Mouse (Mus musculus): ENCODE results near the gene Vwa2. TPM values are rescaled to one million over a fixed set of nuclear protein-coding genes. Genes with fewer than 3 reads are reported as not detected.

Gene Vwa2
- polyA plus RNA-seq, 1 experiment from 2014 or later, result 0.07 TPM

- H3K4me3 ChIP-seq (ENCODE audit: low read depth, low read length), result no peak overlapping the region
- no peak overlapping the region for H3K4me2 ChIP-seq (replicated peaks; ENCODE audit: low read depth)
- 54% methylated on average over 6 of the region's 6 CpGs for WGBS
- no peaks in the 10 kb centered on the region for H3K36me3 ChIP-seq (ENCODE audit: control insufficient read depth, insufficient read depth)
- H3K9ac ChIP-seq (ENCODE audit: low read depth, low read length), result no peak overlapping the region
- no peak for ATAC-seq
- 0 out of 2 replicates have a peak, but pooled peaks cover 5% of the 10 kb centered on the region for H3K4me1 ChIP-seq (replicated peaks; ENCODE audit: control insufficient read depth, insufficient read depth, low read length)
- peaks cover 43% of the 10 kb centered on the region for H3K27me3 ChIP-seq (replicated peaks; ENCODE audit: control insufficient read depth, insufficient read depth, low read length)
- TF ChIP-seq CTCF (IDR thresholded peaks at IDR 0.05; ENCODE audit: low read depth), result no peak
- H3K27ac ChIP-seq (ENCODE audit: low read depth, low read length), result no peak overlapping the region
- H3K9me3 ChIP-seq (ENCODE audit: control insufficient read depth), result no peaks in the 10 kb centered on the region
Measured at GRCm38 (mm10) chr19:56877364-56877763, 3.3 kb downstream of the Vwa2 start.

- WGBS, result 70% methylated on average over 10 of the region's 10 CpGs
- ATAC-seq, result no peak
- H3K27ac ChIP-seq (ENCODE audit: low read depth, low read length), result no peak overlapping the region
- H3K27me3 ChIP-seq (replicated peaks; ENCODE audit: control insufficient read depth, insufficient read depth, low read length), result no peaks in the 10 kb centered on the region
- no peaks in the 10 kb centered on the region for H3K9me3 ChIP-seq (ENCODE audit: control insufficient read depth)
- H3K36me3 ChIP-seq (ENCODE audit: control insufficient read depth, insufficient read depth), result no peaks in the 10 kb centered on the region
- no peak overlapping the region for H3K9ac ChIP-seq (ENCODE audit: low read depth, low read length)
- H3K4me2 ChIP-seq (replicated peaks; ENCODE audit: low read depth), result no peak overlapping the region
- H3K4me3 ChIP-seq (ENCODE audit: low read depth, low read length), result no peak overlapping the region
- H3K4me1 ChIP-seq (replicated peaks; ENCODE audit: control insufficient read depth, insufficient read depth, low read length), result no peaks in the 10 kb centered on the region
- no peak for TF ChIP-seq CTCF (IDR thresholded peaks at IDR 0.05; ENCODE audit: low read depth)
Measured at GRCm38 (mm10) chr19:56887879-56888278, 13.8 kb downstream of the Vwa2 start.

- H3K4me1 ChIP-seq (replicated peaks; ENCODE audit: control insufficient read depth, insufficient read depth, low read length), result no peaks in the 10 kb centered on the region
- H3K27me3 ChIP-seq (replicated peaks; ENCODE audit: control insufficient read depth, insufficient read depth, low read length), result no peaks in the 10 kb centered on the region
- H3K36me3 ChIP-seq (ENCODE audit: control insufficient read depth, insufficient read depth), result no peaks in the 10 kb centered on the region
- H3K4me2 ChIP-seq (replicated peaks; ENCODE audit: low read depth), result no peak overlapping the region
- H3K27ac ChIP-seq (ENCODE audit: low read depth, low read length), result no peak overlapping the region
- no peak overlapping the region for H3K4me3 ChIP-seq (ENCODE audit: low read depth, low read length)
- no peak overlapping the region for H3K9ac ChIP-seq (ENCODE audit: low read depth, low read length)
- ATAC-seq, result no peak
- H3K9me3 ChIP-seq (ENCODE audit: control insufficient read depth), result no peaks in the 10 kb centered on the region
- no peak for TF ChIP-seq CTCF (IDR thresholded peaks at IDR 0.05; ENCODE audit: low read depth)
- WGBS, result 64% methylated on average over 5 of the region's 5 CpGs
Measured at GRCm38 (mm10) chr19:56888654-56889053, 14.6 kb downstream of the Vwa2 start.

GRCm38 (mm10) chr19:56891438-56891837 is 17.4 kb downstream of the Vwa2 start:
- Histone ChIP-seq H3K36me3 (ENCODE audit: control insufficient read depth, insufficient read depth) (no peaks in the 10 kb centered on the region), H3K27me3 (replicated peaks; ENCODE audit: control insufficient read depth, insufficient read depth, low read length) (no peaks in the 10 kb centered on the region)

GRCm38 (mm10) chr19:56892586-56892985 is 18.5 kb downstream of the Vwa2 start:
- no peaks in the 10 kb centered on the region for H3K4me1 ChIP-seq (replicated peaks; ENCODE audit: control insufficient read depth, insufficient read depth, low read length)
- no peak for TF ChIP-seq CTCF (IDR thresholded peaks at IDR 0.05; ENCODE audit: low read depth)
- no peaks in the 10 kb centered on the region for H3K27me3 ChIP-seq (replicated peaks; ENCODE audit: control insufficient read depth, insufficient read depth, low read length)
- no peak overlapping the region for H3K27ac ChIP-seq (ENCODE audit: low read depth, low read length)
- no peaks in the 10 kb centered on the region for H3K9me3 ChIP-seq (ENCODE audit: control insufficient read depth)
- H3K4me3 ChIP-seq (ENCODE audit: low read depth, low read length), result no peak overlapping the region
- H3K36me3 ChIP-seq (ENCODE audit: control insufficient read depth, insufficient read depth), result no peaks in the 10 kb centered on the region
- 90% methylated on average over 5 of the region's 5 CpGs for WGBS
- H3K4me2 ChIP-seq (replicated peaks; ENCODE audit: low read depth), result no peak overlapping the region
- no peak overlapping the region for H3K9ac ChIP-seq (ENCODE audit: low read depth, low read length)
- no peak for ATAC-seq

More at GRCm38 (mm10) chr19:56891438-56891837, 17.4 kb downstream of the Vwa2 start:
- Histone ChIP-seq H3K4me2 (replicated peaks; ENCODE audit: low read depth) (no peak overlapping the region), H3K9ac (ENCODE audit: low read depth, low read length) (no peak overlapping the region), H3K27ac (ENCODE audit: low read depth, low read length) (no peak overlapping the region), H3K9me3 (ENCODE audit: control insufficient read depth) (no peaks in the 10 kb centered on the region), H3K4me1 (replicated peaks; ENCODE audit: control insufficient read depth, insufficient read depth, low read length) (no peaks in the 10 kb centered on the region), H3K4me3 (ENCODE audit: low read depth, low read length) (no peak overlapping the region)
- TF ChIP-seq CTCF (IDR thresholded peaks at IDR 0.05; ENCODE audit: low read depth), result no peak
- no peak for ATAC-seq
- WGBS, result 57% methylated on average over 2 of the region's 2 CpGs

GRCm38 (mm10) chr19:56893326-56893725 is 19.3 kb downstream of the Vwa2 start:
- TF ChIP-seq CTCF (IDR thresholded peaks at IDR 0.05; ENCODE audit: low read depth), result no peak
- no peak for ATAC-seq

GRCm38 (mm10) chr19:56897654-56898053 is 23.6 kb downstream of the Vwa2 start:
- H3K9me3 ChIP-seq (ENCODE audit: control insufficient read depth), result no peaks in the 10 kb centered on the region
- no peak overlapping the region for H3K4me2 ChIP-seq (replicated peaks; ENCODE audit: low read depth)
- no peak for TF ChIP-seq CTCF (IDR thresholded peaks at IDR 0.05; ENCODE audit: low read depth)
- H3K36me3 ChIP-seq (ENCODE audit: control insufficient read depth, insufficient read depth), result no peaks in the 10 kb centered on the region
- ATAC-seq, result no peak
- H3K27me3 ChIP-seq (replicated peaks; ENCODE audit: control insufficient read depth, insufficient read depth, low read length), result no peaks in the 10 kb centered on the region
- no peak overlapping the region for H3K27ac ChIP-seq (ENCODE audit: low read depth, low read length)
- no peaks in the 10 kb centered on the region for H3K4me1 ChIP-seq (replicated peaks; ENCODE audit: control insufficient read depth, insufficient read depth, low read length)
- no peak overlapping the region for H3K9ac ChIP-seq (ENCODE audit: low read depth, low read length)
- WGBS, result 86% methylated on average over 16 of the region's 16 CpGs
- H3K4me3 ChIP-seq (ENCODE audit: low read depth, low read length), result no peak overlapping the region

More at GRCm38 (mm10) chr19:56893326-56893725, 19.3 kb downstream of the Vwa2 start:
- no peaks in the 10 kb centered on the region for H3K9me3 ChIP-seq (ENCODE audit: control insufficient read depth)
- no peak overlapping the region for H3K4me3 ChIP-seq (ENCODE audit: low read depth, low read length)
- H3K36me3 ChIP-seq (ENCODE audit: control insufficient read depth, insufficient read depth), result no peaks in the 10 kb centered on the region
- no peak overlapping the region for H3K27ac ChIP-seq (ENCODE audit: low read depth, low read length)
- no peaks in the 10 kb centered on the region for H3K27me3 ChIP-seq (replicated peaks; ENCODE audit: control insufficient read depth, insufficient read depth, low read length)
- no peak overlapping the region for H3K4me2 ChIP-seq (replicated peaks; ENCODE audit: low read depth)
- no peak overlapping the region for H3K9ac ChIP-seq (ENCODE audit: low read depth, low read length)
- 83% methylated on average over 5 of the region's 5 CpGs for WGBS
- no peaks in the 10 kb centered on the region for H3K4me1 ChIP-seq (replicated peaks; ENCODE audit: control insufficient read depth, insufficient read depth, low read length)

Measured in intestine, postnatal 0 days (tissue).